Mouse (Mus musculus) bone marrow macrophage, adult 2 months (primary cell): ENCODE data around the gene Mob1a. TPM values are rescaled to one million over a fixed set of nuclear protein-coding genes. Genes with fewer than 3 reads are reported as not detected.

Source experiments
- H3K27ac ChIP-seq: 2 replicates; pipeline ENCODE4 v1.5.1; 2012; ENCODE audit warnings: low read depth, low read length; ENCODE audit not compliant: insufficient read depth
- H3K4me1 ChIP-seq: 2 replicates; pipeline ENCODE4 v1.6.1; 2012; ENCODE audit warnings: low read length; ENCODE audit not compliant: control insufficient read depth, insufficient read depth
- H3K4me3 ChIP-seq: 2 replicates; pipeline ENCODE4 v1.5.1; 2012; ENCODE audit warnings: mild to moderate bottlenecking, low read length, moderate library complexity; ENCODE audit not compliant: insufficient read depth
- CTCF ChIP-seq: IDR thresholded peaks from 2 replicates; pipeline ENCODE4 v1.5.1; 2012; ENCODE audit warnings: low read depth, mild to moderate bottlenecking, low read length, moderate library complexity
- POLR2A ChIP-seq: IDR thresholded peaks from 2 replicates; pipeline ENCODE4 v1.6.1; 2012; ENCODE audit warnings: mild to moderate bottlenecking, low read depth, low read length, borderline replicate concordance
- polyA plus RNA-seq: library from polyadenylated mRNA; stranded (reverse); fragments of >200 nt; gene quantifications from 2 replicates; pipeline ENCODE4 v1.2.4, GENCODE M21; 2012; ENCODE audit not compliant: missing spikeins, insufficient read depth, insufficient read length

Mob1a gene
- polyA plus RNA-seq, 1 experiment: 182 TPM

DNA sequence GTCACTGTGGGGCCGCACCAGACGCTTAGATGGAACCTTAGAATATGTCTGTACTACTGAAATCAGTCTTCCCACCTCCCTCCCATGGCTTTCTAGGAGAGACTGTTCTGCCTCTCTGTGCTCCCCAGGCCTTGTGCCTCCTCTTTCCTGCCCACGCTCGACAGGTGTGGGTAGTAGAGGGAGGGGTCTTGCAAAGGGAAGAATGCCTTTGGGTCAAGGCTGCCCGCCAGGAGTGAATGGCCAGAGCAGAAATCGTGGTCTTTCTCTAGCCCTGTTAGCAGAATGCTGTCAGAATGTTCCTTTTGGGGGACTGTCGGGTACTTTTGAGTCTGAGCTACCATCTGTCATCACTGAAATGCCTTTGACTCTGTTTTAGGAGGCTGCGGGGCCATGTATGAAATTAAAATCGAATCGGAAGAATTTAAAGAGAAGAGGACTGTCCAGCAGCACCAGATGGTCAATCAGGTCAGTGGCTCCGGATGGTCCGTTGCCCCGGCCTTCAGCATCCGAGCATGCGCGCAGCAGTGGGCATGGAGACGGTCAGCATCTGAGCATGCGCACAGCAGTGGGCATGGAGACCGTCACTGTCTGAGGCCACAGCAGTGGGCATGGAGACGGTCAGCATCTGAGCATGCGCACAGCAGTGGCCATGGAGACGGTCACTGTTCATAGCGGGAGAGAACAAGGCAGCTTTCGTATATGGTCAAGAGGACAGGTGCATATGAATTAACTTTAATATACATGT lies 27.0 kb downstream of the Mob1a start:
- TF ChIP-seq POLR2A (no peak), CTCF (no peak)
- no peak overlapping the region for H3K4me3 ChIP-seq
- peaks cover 3% of the 10 kb centered on the region for H3K4me1 ChIP-seq
- no peak overlapping the region for H3K27ac ChIP-seq

DNA sequence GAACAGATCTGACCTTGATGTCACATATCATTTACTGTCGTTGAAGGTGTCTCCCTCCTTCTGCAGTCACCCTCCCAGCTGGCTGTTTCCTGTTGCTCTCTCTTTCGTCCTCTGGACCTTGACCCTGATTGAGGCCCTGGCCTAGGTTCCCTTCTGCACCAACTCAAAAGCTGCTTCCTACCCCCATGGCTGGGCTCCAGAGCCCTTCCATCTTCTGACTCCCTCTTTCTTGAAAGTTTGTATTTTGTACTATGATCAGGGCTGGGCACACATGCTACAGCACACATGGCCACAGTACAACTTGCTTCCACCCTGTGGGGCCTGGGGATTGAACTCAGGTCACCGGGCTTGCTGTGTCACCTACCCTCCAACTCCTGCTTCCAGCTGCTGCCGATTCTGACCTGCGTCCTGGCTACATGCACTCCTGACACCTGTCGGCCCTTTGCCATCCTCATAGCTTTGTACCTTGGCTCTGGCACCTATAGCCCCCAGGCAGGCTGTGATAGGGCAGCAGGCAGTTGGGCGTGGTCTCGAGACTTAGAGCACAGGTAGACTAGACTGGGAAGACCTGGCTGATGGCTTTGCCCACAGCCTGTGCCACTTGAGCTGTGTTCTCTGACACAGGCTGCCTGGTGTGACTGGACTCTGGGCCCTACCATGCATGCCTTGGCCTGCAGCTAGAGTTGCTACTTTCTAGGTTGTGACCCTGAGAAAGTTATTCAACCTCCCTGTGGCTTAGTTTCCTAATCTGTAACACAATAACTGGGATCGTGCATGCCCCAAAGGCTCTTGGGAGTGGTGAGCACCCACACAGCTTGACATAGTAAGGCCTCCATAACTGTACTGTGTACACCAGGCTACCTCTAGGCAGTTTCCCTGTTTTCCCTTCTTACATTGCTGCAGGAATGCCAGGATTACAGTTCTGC lies 29.3 kb downstream of the Mob1a start:
- Histone ChIP-seq H3K4me1 (peaks cover 2% of the 10 kb centered on the region), H3K27ac (no peak overlapping the region), H3K4me3 (no peak overlapping the region)
- TF ChIP-seq CTCF (no peak), POLR2A (no peak)

DNA sequence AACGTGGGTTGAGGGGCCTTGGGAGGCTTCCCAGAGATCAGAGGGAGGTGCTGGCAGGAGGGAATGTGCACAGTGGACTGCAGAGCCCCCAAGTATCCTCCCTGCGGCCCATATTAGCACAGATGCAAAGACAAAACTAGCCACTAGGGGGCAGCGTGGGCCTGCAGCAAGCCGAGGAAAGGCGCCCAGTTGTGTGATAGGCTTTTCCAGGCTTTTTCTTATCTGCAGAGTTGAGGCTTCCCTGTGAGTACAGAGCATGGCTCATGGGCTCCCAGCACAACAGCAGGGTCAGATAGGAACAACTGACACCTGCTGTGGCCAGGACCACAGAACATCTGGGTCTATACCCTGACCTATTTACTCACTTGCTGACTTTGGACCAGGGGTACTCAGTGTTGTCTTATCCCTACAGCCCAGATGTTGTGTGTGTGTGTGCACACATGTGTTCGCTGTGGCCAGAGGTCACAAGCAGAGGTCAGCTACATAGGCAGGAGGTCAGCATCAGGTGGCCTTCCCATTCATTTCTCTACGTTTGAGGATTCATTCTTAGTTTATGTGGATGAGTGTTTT lies 30.8 kb downstream of the Mob1a start:
- no peak for TF ChIP-seq POLR2A
- peak; percentile 81 for TF ChIP-seq CTCF
- H3K4me3 ChIP-seq: no peak overlapping the region
- H3K27ac ChIP-seq: no peak overlapping the region
- no peaks in the 10 kb centered on the region for H3K4me1 ChIP-seq

DNA sequence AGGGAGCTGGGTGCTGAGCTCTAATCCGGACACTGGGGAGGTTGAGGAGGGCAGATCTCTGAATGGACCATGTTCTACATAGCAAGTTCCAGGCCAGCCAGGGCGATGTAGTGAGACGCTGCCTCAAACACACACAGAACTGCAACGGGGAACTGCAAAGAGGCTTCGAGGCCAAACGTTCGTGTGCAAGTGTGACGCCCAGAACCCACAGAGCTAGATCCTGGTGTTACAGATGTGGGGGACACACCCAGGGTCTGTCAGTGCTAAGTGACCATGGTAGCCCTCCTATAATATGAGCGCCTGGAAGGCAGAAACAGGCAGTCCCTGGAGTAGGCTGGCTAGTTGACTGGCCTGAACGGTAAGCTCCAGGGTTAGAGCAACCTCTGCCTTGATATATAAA lies 31.6 kb downstream of the Mob1a start:
- TF ChIP-seq CTCF: no peak
- TF ChIP-seq POLR2A: no peak
- Histone ChIP-seq H3K4me3 (no peak overlapping the region), H3K4me1 (no peaks in the 10 kb centered on the region), H3K27ac (no peak overlapping the region)

DNA sequence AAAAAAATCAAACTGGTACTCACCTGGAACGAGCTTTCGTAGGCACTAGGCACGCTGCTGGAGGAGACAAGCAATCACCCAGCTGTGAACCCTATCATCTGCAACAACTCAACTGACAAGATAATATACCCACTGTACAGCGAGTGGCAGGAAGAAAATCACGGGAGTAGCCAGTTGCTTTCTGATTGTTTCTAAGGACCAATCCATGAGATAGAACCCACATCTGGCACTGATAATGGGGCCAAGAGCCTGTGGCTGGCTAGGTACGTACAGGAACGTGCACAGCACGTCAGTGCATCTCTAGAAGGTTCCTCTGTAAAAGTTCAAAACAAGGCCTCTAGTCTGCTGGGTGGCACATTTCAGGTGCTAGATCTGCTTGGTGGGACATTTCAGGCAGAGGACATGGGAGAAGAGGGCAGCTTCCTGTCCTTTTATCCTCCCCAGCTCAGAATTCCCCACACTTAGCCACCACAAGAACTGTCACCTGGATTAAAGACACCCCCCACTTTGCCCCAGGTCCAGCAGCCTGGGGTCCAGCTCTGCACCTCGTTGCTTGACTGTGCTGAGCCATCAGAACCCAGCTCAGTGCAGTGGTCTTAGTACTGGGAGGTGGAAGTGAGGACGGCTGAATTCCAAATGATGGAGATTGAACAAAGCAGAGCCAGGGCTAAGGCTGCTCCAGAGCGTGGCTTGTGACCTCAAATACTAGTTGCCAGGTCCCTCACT lies 35.9 kb downstream of the Mob1a start:
- Histone ChIP-seq H3K27ac (no peak overlapping the region), H3K4me1 (no peaks in the 10 kb centered on the region), H3K4me3 (no peak overlapping the region)
- no peak for TF ChIP-seq CTCF
- no peak for TF ChIP-seq POLR2A

DNA sequence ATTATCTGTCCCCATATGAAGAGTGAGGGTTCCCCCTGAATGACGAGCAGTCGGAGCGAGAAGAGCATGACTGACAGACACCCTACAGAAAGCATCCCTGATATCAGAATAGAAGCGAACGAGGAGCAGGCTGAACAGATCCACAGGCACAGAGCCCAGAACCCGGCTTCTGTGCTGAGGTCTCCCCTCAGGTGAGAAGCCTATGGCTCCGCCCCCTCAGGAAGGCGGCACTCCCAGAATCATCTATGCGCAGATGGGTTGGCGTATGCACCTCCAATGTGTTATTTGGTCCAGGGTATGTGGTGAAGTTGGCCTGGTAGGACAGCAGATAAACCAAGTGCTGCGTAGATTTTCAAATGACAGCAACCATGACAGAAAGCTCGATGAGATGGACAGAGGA lies 37.3 kb downstream of the Mob1a start:
- no peak overlapping the region for H3K4me3 ChIP-seq
- no peak for TF ChIP-seq POLR2A
- TF ChIP-seq CTCF: no peak
- H3K27ac ChIP-seq: no peak overlapping the region
- H3K4me1 ChIP-seq: no peaks in the 10 kb centered on the region

DNA sequence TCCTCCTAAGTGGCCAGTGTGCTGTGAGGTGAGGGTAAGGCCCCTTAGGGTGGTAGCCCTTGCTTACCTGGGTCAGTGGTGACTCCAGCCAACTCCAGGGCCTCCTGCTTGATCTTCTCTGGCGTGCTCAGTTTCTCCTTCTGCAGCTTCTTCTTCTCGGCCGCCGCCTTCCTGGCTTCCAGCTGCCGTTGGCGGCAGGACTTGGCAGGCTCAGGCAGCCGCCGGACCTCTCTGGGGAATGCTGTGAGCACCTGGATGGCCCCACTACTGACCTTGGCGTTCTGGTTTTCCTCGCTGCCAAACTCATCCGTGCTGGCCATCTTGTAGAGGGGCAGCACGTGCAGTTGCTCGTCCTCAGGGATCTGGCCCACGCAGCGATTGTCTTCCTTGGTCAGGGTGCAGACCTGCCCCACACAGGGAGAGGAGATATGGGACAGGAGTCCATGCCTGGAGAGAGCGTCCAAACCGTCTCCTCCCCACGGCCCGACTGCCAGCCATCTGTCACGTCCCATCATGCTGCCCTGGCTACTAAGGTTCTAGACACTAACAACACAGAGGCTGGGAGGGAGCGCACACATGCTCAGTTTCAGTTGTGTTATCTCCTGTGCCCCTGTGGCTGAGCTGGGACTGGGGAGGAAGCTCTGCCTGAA lies 44.6 kb downstream of the Mob1a start:
- Histone ChIP-seq H3K27ac (no peak overlapping the region), H3K4me1 (no peaks in the 10 kb centered on the region), H3K4me3 (no peak overlapping the region)
- TF ChIP-seq CTCF (no peak), POLR2A (no peak)

DNA sequence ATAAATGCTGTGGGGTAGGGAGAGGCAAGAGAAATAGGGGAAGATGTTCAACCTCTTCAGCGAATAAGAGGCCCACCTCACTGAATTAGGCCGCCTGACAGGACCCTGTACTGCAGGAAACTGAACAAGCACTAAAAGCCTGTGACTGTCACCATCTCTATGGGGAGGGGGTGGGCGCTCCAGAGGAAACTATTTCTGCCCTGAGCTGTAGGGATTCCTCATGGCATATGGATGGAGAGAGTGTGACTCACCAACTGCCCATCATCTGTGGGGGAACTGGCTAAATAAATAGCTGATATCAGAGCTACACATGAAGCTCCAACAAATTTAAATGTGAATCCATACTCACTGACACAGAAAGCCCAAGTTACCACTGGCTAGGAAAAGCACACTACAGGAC lies 45.5 kb downstream of the Mob1a start:
- no peaks in the 10 kb centered on the region for H3K4me1 ChIP-seq
- no peak overlapping the region for H3K27ac ChIP-seq
- TF ChIP-seq POLR2A (no peak), CTCF (no peak)
- H3K4me3 ChIP-seq: no peak overlapping the region

DNA sequence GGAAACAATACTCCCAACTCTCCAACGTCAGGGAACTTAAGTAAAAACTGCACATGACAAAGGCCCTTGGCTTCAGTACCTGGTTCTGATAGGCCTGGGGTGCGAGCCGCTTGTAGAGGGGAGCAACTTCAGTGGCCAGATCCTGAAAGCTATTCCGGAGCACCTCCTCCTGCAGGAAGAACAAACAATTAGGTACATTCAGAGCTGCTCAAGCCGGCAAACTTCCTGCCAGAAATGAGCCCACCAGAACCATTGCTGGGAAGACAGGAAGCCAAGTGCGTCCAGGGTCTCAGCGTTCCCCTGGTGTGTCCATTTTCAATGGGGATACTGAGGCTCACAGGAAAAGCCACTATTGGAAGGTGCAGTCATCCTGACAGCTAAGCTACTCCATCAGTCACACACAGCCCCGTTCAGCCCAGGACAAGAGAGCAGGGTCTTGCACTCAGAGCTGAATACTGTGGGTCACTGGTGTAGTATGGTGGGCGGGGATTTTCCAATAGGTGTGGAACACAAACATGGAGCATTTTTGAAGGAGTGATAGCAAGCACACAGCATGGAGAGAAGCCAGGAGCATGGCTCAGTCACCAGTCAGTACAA lies 48.0 kb downstream of the Mob1a start:
- no peak overlapping the region for H3K4me3 ChIP-seq
- H3K4me1 ChIP-seq: no peaks in the 10 kb centered on the region
- TF ChIP-seq CTCF: no peak
- no peak for TF ChIP-seq POLR2A
- H3K27ac ChIP-seq: no peak overlapping the region
